Mouse (Mus musculus) gastrocnemius, postnatal 36 days (tissue): ENCODE measurements around the gene Clic4. TPM values are rescaled to one million over a fixed set of nuclear protein-coding genes. Genes with fewer than 3 reads are reported as not detected.

ENCODE experiments used
- DNase-seq, 2 experiments: peaks; one replicate each; pipeline ENCODE4 v3.0.0; 2022
- intact Hi-C: fragments of 180-260 bp; cut with DNase I; formaldehyde crosslinking; loops from one replicate; pipeline ENCODE4 v1.15.1; 2025
- long read RNA-seq, 2 experiments: library from polyadenylated mRNA; stranded (forward); transcript quantifications; one replicate each; pipeline ENCODE4 v2.0.0; 2021
- total RNA-seq, 2 experiments: library from RNA; stranded (reverse); gene quantifications; 2 replicates each; pipeline ENCODE4 v1.2.3; 2021

The Clic4 gene
- 10 to 100 TPM; 22.4 to 24.3 TPM for total RNA-seq
- long read RNA-seq, experiment 1, full-length matches to known transcripts, result 12 of 22 reads
- long read RNA-seq, experiment 1, partial matches to known transcripts, result 0 of 22 reads
- long read RNA-seq, experiment 1, other reads (novel, unspliced or antisense), result 10 of 22 reads
- long read RNA-seq, experiment 2, full-length matches to known transcripts, result 6 of 16 reads
- long read RNA-seq, experiment 2, partial matches to known transcripts, result 2 of 16 reads
- long read RNA-seq, experiment 2, other reads (novel, unspliced or antisense), result 8 of 16 reads

- peak; percentile 99 to 100 for DNase-seq
- intact Hi-C loops, result loop anchor here (5.0 kb wide), 2 partner anchors 45 to 50 kb away; no protein-coding TSS in a partner anchor
Measured at GRCm38 (mm10) chr4:135272640-135273306, at the start of gene Clic4. Gene Clic4 (minus strand): TSS chr4:135272814.

- intact Hi-C loops, result loop anchor here (1.0 to 5.0 kb wide), 2 partner anchors 46 to 99 kb away; partner anchors contain the start of gene Clic4
- peak; percentile 55 to 67 for DNase-seq
Measured at GRCm38 (mm10) chr4:135317966-135318365, 45.4 kb upstream of the Clic4 start.

GRCm38 (mm10) chr4:135317539-135317938 is 44.9 kb upstream of the Clic4 start:
- no peak for DNase-seq
- intact Hi-C loops, result loop anchor here (5.0 kb wide), 1 partner anchor 45 kb away; the partner anchor contains the start of gene Clic4

- intact Hi-C loops, result loop anchor here (5.0 kb wide), 1 partner anchor 43 kb away; the partner anchor contains the start of gene Clic4
- DNase-seq, result no peak
Measured at GRCm38 (mm10) chr4:135315287-135315686, 42.7 kb upstream of the Clic4 start.

- no peak for DNase-seq
- intact Hi-C loops, result no loop called here
Measured at GRCm38 (mm10) chr4:135314419-135314832, 41.8 kb upstream of the Clic4 start.

- DNase-seq, result no peak
- intact Hi-C loops, result no loop called here
Measured at GRCm38 (mm10) chr4:135313761-135314241, 41.2 kb upstream of the Clic4 start.

GRCm38 (mm10) chr4:135313111-135313691 is 40.6 kb upstream of the Clic4 start:
- intact Hi-C loops, result no loop called here
- no peak for DNase-seq

GRCm38 (mm10) chr4:135312706-135313105 is 40.1 kb upstream of the Clic4 start:
- peak; percentile 49 to 65 for DNase-seq
- intact Hi-C loops, result no loop called here

- no peak for DNase-seq
- intact Hi-C loops, result no loop called here
Measured at GRCm38 (mm10) chr4:135310371-135310770, 37.8 kb upstream of the Clic4 start.

- no peak for DNase-seq
- intact Hi-C loops, result no loop called here
Measured at GRCm38 (mm10) chr4:135309726-135310125, 37.1 kb upstream of the Clic4 start.

GRCm38 (mm10) chr4:135309112-135309659 is 36.6 kb upstream of the Clic4 start:
- no peak for DNase-seq
- intact Hi-C loops, result no loop called here

GRCm38 (mm10) chr4:135306971-135307632 is 34.5 kb upstream of the Clic4 start:
- no peak for DNase-seq
- intact Hi-C loops, result no loop called here

GRCm38 (mm10) chr4:135306533-135306932 is 33.9 kb upstream of the Clic4 start:
- DNase-seq, result peak; percentile 68 to 69
- intact Hi-C loops, result no loop called here

- no peak for DNase-seq
- intact Hi-C loops, result no loop called here
Measured at GRCm38 (mm10) chr4:135302261-135302660, 29.6 kb upstream of the Clic4 start.

GRCm38 (mm10) chr4:135301166-135301565 is 28.6 kb upstream of the Clic4 start:
- DNase-seq, result no peak
- intact Hi-C loops, result no loop called here

- DNase-seq, result no peak
- intact Hi-C loops, result no loop called here
Measured at GRCm38 (mm10) chr4:135300248-135301041, 27.8 kb upstream of the Clic4 start.

GRCm38 (mm10) chr4:135298680-135299079 is 26.1 kb upstream of the Clic4 start:
- DNase-seq, result no peak
- intact Hi-C loops, result no loop called here

GRCm38 (mm10) chr4:135297931-135298546 is 25.4 kb upstream of the Clic4 start:
- intact Hi-C loops, result no loop called here
- no peak for DNase-seq

- DNase-seq, result no peak
- intact Hi-C loops, result no loop called here
Measured at GRCm38 (mm10) chr4:135297146-135297545, 24.5 kb upstream of the Clic4 start.
